Mouse (Mus musculus): ENCODE measurements around the gene Gm1113. TPM values are rescaled to one million over a fixed set of nuclear protein-coding genes. Genes with fewer than 3 reads are reported as not detected.

The Gm1113 gene
- polyA plus RNA-seq, 1 experiment from 2014 or later, result not detected

Other genes with a start within 250 kb of the Gm1113 start
- gene Cdon, start 97.1 kb downstream of the Gm1113 start, polyA plus RNA-seq (2016; fragmentation: Nextera tagmentation; extraction: Ambion mirVana), result 4.0 and 6.2 TPM in 2 replicates
- 2.8 and 3.6 TPM in 2 replicates for gene Ddx25, start 40.3 kb upstream of the Gm1113 start, polyA plus RNA-seq (2016; fragmentation: Nextera tagmentation; extraction: Ambion mirVana)
- gene Pus3, start 40.3 kb upstream of the Gm1113 start, polyA plus RNA-seq (2016; fragmentation: Nextera tagmentation; extraction: Ambion mirVana), result 15.5 and 17.3 TPM in 2 replicates
- gene Pate2, start 52.0 kb upstream of the Gm1113 start, polyA plus RNA-seq (2016; fragmentation: Nextera tagmentation; extraction: Ambion mirVana), result 0.48 and 0.51 TPM in 2 replicates
- gene Hyls1, start 52.1 kb upstream of the Gm1113 start, polyA plus RNA-seq (2016; fragmentation: Nextera tagmentation; extraction: Ambion mirVana), result 12.4 and 13.8 TPM in 2 replicates
- gene Pate4, start 93.7 kb upstream of the Gm1113 start, polyA plus RNA-seq (2016; fragmentation: Nextera tagmentation; extraction: Ambion mirVana), result not detected in 2 replicates
- gene Pate3, start 129.9 kb upstream of the Gm1113 start, polyA plus RNA-seq (2016; fragmentation: Nextera tagmentation; extraction: Ambion mirVana), result not detected in 2 replicates
- 0.09 and 0.10 TPM in 2 replicates for gene Pate1, start 169.1 kb upstream of the Gm1113 start, polyA plus RNA-seq (2016; fragmentation: Nextera tagmentation; extraction: Ambion mirVana)
- not detected in 2 replicates for gene Gm17677, start 222.8 kb upstream of the Gm1113 start, polyA plus RNA-seq (2016; fragmentation: Nextera tagmentation; extraction: Ambion mirVana)

Measured in heart, embryonic 10.5 days (tissue).